Mouse (Mus musculus) kidney, postnatal 0 days (tissue): ENCODE results near the gene Rmdn3. TPM values are rescaled to one million over a fixed set of nuclear protein-coding genes. Genes with fewer than 3 reads are reported as not detected.
A peak's percentile ranks its signal among the peaks of the same experiment; 100 is the strongest.

Source experiments
- ATAC-seq: fragments of 200-750 bp; cut with Nextera tagmentation; replicated peaks from 2 replicates; pipeline ENCODE4 v1.8.0; 2017; ENCODE audit warnings: low read depth, moderate number of reproducible peaks, moderate TSS enrichment, moderate library complexity; ENCODE audit not compliant: low FRiP score
- DNase-seq: peaks from one replicate; pipeline ENCODE4 v3.0.0-alpha.2; 2016; ENCODE audit warnings: low spot score
- H3K27ac ChIP-seq: fragments of 300-500 bp; sonication (generic); 2 replicates; pipeline ENCODE4 v1.5.1; 2014; ENCODE audit warnings: mild to moderate bottlenecking
- H3K27me3 ChIP-seq: fragments of 300-500 bp; sonication (generic); 2 replicates; pipeline ENCODE4 v1.6.1; 2014; ENCODE audit warnings: low read length, mixed read lengths; ENCODE audit not compliant: insufficient read depth
- H3K36me3 ChIP-seq: fragments of 300-500 bp; sonication (generic); 2 replicates; pipeline ENCODE4 v1.6.1; 2014; ENCODE audit warnings: low read length, mixed read lengths; ENCODE audit not compliant: insufficient read depth
- H3K4me1 ChIP-seq: fragments of 300-500 bp; sonication (generic); replicated peaks from 2 replicates; pipeline ENCODE4 v1.6.1; 2014; ENCODE audit warnings: antibody characterized with exemption, low read length, mixed read lengths; ENCODE audit not compliant: insufficient read depth
- H3K4me2 ChIP-seq: fragments of 300-500 bp; sonication (generic); 2 replicates; pipeline ENCODE4 v1.6.1; 2014; ENCODE audit warnings: mild to moderate bottlenecking, low read length, moderate library complexity, mixed read lengths
- H3K4me3 ChIP-seq: fragments of 300-500 bp; sonication (generic); replicated peaks from 2 replicates; pipeline ENCODE4 v1.5.1; 2014; ENCODE audit warnings: low read depth, low read length
- H3K9ac ChIP-seq: fragments of 300-500 bp; sonication (generic); 2 replicates; pipeline ENCODE4 v1.6.1; 2014; ENCODE audit warnings: low read depth, low read length
- H3K9me3 ChIP-seq: fragments of 300-500 bp; sonication (generic); replicated peaks from 2 replicates; pipeline ENCODE4 v1.6.1; 2016; ENCODE audit warnings: low read length, inconsistent platforms, mixed read lengths
- CTCF ChIP-seq: IDR thresholded peaks from 2 replicates; pipeline ENCODE4 v1.5.1; 2016; ENCODE audit warnings: antibody characterized with exemption, low read depth, mild to moderate bottlenecking, moderate library complexity
- WGBS: fragments of 180-500 bp; shearing (Covaris S2); extraction: QIAGEN DNeasy Blood & Tissue Kit; methylation state at CpG from one replicate; pipeline ENCODE4 v1.1.7; 2014; 5-methylcytosine and 5-hydroxymethylcytosine counted together
- polyA plus RNA-seq: library from polyadenylated mRNA; unstranded; fragments of >200 nt; fragmentation: Nextera tagmentation; extraction: Ambion mirVana; gene quantifications from 2 replicates; pipeline ENCODE4 v1.2.1, GENCODE M21; 2015

Rmdn3 gene
- polyA plus RNA-seq, 1 experiment from 2014 or later, result 35.0 TPM

DNA sequence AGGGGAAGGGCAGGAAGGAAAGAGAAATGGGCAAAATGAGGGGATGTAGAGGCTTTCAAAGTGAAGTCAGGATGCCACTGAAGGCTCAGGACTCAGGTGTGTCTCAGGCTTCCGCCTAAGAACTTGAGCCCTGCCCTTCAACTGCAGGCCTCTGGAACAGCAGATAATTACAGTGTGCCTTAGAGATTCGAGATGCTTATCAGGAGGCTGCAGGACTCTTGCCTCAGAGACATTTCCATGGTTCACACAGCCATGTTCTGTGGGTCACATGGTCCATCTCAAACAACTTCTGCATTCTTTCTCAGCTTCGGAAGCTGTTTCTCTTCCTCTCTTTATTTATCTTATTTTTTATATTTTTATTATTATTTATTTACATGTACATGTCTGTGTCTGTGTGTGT is 6.3 kb upstream of the Rmdn3 start:
- Histone ChIP-seq H3K9me3 (no peaks in the 10 kb centered on the region), H3K4me2 (no peak overlapping the region), H3K4me1 (peaks cover 10% of the 10 kb centered on the region; the same call in 1 of the 2 replicates), H3K36me3 (no peaks in the 10 kb centered on the region), H3K4me3 (no peak overlapping the region), H3K27ac (no peak overlapping the region), H3K9ac (no peak overlapping the region), H3K27me3 (no peaks in the 10 kb centered on the region)
- no peak for TF ChIP-seq CTCF
- WGBS, result 64% methylated on average over 3 of the region's 3 CpGs
- DNase-seq (no peak), ATAC-seq (no peak)

DNA sequence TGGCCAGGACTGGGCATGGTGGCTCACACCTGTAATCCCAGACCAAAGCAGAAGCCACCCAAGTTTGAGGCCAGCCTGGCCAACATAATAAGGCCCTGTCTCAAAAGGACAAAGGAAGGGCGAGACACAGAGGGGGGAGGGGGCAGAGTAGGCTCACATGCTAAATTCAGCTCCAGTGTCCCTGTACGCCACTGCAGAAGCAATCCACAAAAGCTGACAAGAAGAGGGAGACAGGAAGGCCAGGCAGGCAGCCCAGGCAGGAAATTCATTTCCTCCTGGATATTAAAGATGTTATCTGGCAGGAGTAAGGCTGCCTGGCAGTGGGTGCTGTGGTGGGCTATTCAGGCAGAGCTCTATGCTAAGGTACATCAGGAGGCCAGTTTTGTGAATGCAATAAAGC is 4.4 kb upstream of the Rmdn3 start:
- no peak overlapping the region for H3K4me2 ChIP-seq
- no peaks in the 10 kb centered on the region for H3K27me3 ChIP-seq
- ATAC-seq, result no peak
- no peaks in the 10 kb centered on the region for H3K9me3 ChIP-seq
- DNase-seq, result peak; percentile 52
- no peak overlapping the region for H3K9ac ChIP-seq
- no peak overlapping the region for H3K4me3 ChIP-seq
- 0 out of 2 replicates have a peak overlapping the region, but pooled peaks have one; percentile 13 for H3K27ac ChIP-seq
- H3K36me3 ChIP-seq, result no peaks in the 10 kb centered on the region
- 32% methylated on average over 2 of the region's 2 CpGs for WGBS
- no peak for TF ChIP-seq CTCF
- H3K4me1 ChIP-seq, result 0 out of 2 replicates have a peak, but pooled peaks cover 4% of the 10 kb centered on the region

- no peaks in the 10 kb centered on the region for H3K27me3 ChIP-seq
- peaks cover 8% of the 10 kb centered on the region; the same call in 1 of the 2 replicates for H3K36me3 ChIP-seq
- H3K4me3 ChIP-seq, result no peak overlapping the region
- DNase-seq (no peak), ATAC-seq (no peak)
- H3K9ac ChIP-seq, result no peak overlapping the region
- H3K27ac ChIP-seq, result no peak overlapping the region
- no peak overlapping the region for H3K4me2 ChIP-seq
- TF ChIP-seq CTCF, result no peak
- no peaks in the 10 kb centered on the region for H3K9me3 ChIP-seq
- H3K4me1 ChIP-seq, result peaks cover 11% of the 10 kb centered on the region; the same call in 1 of the 2 replicates
Measured at GRCm38 (mm10) chr2:119157836-119158235, 1.0 kb upstream of the Rmdn3 start.

DNA sequence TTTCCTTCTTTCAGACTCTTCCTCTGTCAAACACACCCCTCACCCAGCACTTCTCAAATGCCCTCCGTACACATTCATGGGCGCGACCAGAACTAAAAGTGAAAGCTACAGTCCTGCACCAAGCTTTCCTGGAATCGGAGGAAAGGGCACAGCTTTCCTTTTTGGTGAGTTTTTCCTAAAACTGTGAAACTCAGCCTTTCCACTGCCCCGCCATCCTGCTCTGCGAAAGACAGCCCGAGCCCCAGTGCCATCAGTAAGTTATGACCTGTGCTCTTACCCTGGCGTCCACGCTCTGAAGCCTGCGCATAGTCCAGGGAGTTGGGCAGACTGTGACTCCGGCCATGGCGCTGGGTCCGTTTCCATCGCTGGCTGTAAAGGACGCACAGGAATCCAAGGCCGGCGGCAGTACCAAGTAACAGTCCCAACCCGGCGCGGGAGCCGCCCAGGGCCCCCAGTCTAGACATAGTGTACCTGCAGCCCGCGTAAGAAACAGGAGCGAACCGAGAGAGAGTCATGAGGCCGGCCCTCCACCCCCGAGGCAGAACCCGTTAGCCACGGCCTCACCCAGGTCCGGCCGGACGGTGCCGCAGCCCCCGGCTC is 653 bp downstream of the Rmdn3 start:
- Histone ChIP-seq H3K27ac (peak overlapping the region; percentile 72), H3K9ac (peak overlapping the region; percentile 89), H3K27me3 (no peaks in the 10 kb centered on the region), H3K36me3 (peaks cover 14% of the 10 kb centered on the region; the same call in 1 of the 2 replicates), H3K4me1 (peaks cover 11% of the 10 kb centered on the region; the same call in 1 of the 2 replicates), H3K4me3 (peak overlapping the region; percentile 80), H3K9me3 (no peaks in the 10 kb centered on the region), H3K4me2 (peak overlapping the region; percentile 88)
- WGBS, result 4% methylated on average over 34 of the region's 34 CpGs
- DNase-seq, result peak; percentile 14
- no peak for TF ChIP-seq CTCF
- peak; percentile 41 for ATAC-seq

- no peak overlapping the region for H3K27ac ChIP-seq
- H3K36me3 ChIP-seq, result peaks cover 22% of the 10 kb centered on the region; the same call in 1 of the 2 replicates
- H3K4me1 ChIP-seq, result peaks cover 11% of the 10 kb centered on the region; the same call in 1 of the 2 replicates
- H3K9ac ChIP-seq, result 0 out of 2 replicates have a peak overlapping the region, but pooled peaks have one; percentile 89
- ATAC-seq, result no peak
- no peak for TF ChIP-seq CTCF
- no peaks in the 10 kb centered on the region for H3K9me3 ChIP-seq
- H3K4me3 ChIP-seq, result no peak overlapping the region
- 74% methylated on average over 9 of the region's 9 CpGs for WGBS
- H3K4me2 ChIP-seq, result peak overlapping the region; percentile 88; the same call in 1 of the 2 replicates
- DNase-seq, result no peak
- no peaks in the 10 kb centered on the region for H3K27me3 ChIP-seq
Measured at GRCm38 (mm10) chr2:119155388-119155787, 1.4 kb downstream of the Rmdn3 start.

GRCm38 (mm10) chr2:119154683-119155082 is 2.2 kb downstream of the Rmdn3 start:
- TF ChIP-seq CTCF, result no peak
- peaks cover 11% of the 10 kb centered on the region; the same call in 1 of the 2 replicates for H3K4me1 ChIP-seq
- no peaks in the 10 kb centered on the region for H3K9me3 ChIP-seq
- H3K4me3 ChIP-seq, result no peak overlapping the region
- H3K27ac ChIP-seq, result no peak overlapping the region
- peaks cover 27% of the 10 kb centered on the region; the same call in 1 of the 2 replicates for H3K36me3 ChIP-seq
- H3K27me3 ChIP-seq, result no peaks in the 10 kb centered on the region
- no peak overlapping the region for H3K9ac ChIP-seq
- no peak overlapping the region for H3K4me2 ChIP-seq
- DNase-seq (no peak), ATAC-seq (no peak)
- 62% methylated on average over 2 of the region's 2 CpGs for WGBS
